Mouse (Mus musculus) E14TG2a.4 (cell line): ENCODE results near the gene Wdtc1.
A peak's percentile ranks its signal among the peaks of the same experiment; 100 is the strongest.

Experiments used
- H3K27me3 ChIP-seq: 2 replicates; pipeline ENCODE4 v1.6.1; 2014; ENCODE audit warnings: low read length, control low read depth; ENCODE audit not compliant: insufficient read depth
- H3K36me3 ChIP-seq: 2 replicates; pipeline ENCODE4 v1.6.1; 2014; ENCODE audit warnings: low read length, control low read depth; ENCODE audit not compliant: insufficient read depth
- H3K4me1 ChIP-seq: replicated peaks from 2 replicates; pipeline ENCODE4 v1.6.1; 2014; ENCODE audit warnings: low read depth, low read length, control low read depth
- H3K4me3 ChIP-seq: replicated peaks from 2 replicates; pipeline ENCODE4 v1.5.1; 2014; ENCODE audit warnings: mild to moderate bottlenecking, low read length
- H3K9me3 ChIP-seq: 2 replicates; pipeline ENCODE4 v1.6.1; 2014; ENCODE audit warnings: low read length, control low read depth
- CTCF ChIP-seq: conservative IDR thresholded peaks from 2 replicates; pipeline ENCODE4 v1.5.1; 2014; ENCODE audit warnings: low read length
- NANOG ChIP-seq: IDR thresholded peaks from 2 replicates; pipeline ENCODE4 v1.6.1; 2014; ENCODE audit warnings: borderline replicate concordance, low read length, mixed read lengths
- POU5F1 ChIP-seq: IDR thresholded peaks from 2 replicates; pipeline ENCODE4 v1.6.1; 2014; ENCODE audit warnings: low read length, borderline replicate concordance

The Wdtc1 gene

DNA sequence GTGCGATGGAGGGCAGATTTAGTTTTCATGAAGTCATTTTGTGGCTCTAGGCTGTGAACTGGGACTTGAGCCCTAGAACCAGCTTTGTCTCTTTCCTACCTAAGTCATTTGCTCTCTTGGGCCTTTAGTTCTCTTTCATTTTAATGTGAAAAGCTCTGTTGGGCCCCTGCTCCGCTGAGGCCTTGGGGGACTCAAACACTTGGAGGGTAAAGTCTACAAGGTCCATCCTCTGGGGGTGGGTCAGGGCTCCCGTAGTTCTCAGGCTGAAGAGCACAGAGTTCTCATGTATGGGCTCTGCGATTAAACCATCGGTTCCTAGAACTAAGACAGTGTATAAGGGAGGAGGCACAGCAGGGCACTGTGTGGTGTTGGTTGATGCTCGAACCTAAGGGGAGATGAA, 27.3 kb upstream of the Wdtc1 start:
- TF ChIP-seq CTCF: no peak
- TF ChIP-seq NANOG: no peak
- no peak for TF ChIP-seq POU5F1
- Histone ChIP-seq H3K27me3 (no peaks in the 10 kb centered on the region), H3K4me1 (peaks cover 81% of the 10 kb centered on the region), H3K4me3 (peak overlapping the region; percentile 30), H3K9me3 (no peaks in the 10 kb centered on the region), H3K36me3 (peaks cover 5% of the 10 kb centered on the region)

DNA sequence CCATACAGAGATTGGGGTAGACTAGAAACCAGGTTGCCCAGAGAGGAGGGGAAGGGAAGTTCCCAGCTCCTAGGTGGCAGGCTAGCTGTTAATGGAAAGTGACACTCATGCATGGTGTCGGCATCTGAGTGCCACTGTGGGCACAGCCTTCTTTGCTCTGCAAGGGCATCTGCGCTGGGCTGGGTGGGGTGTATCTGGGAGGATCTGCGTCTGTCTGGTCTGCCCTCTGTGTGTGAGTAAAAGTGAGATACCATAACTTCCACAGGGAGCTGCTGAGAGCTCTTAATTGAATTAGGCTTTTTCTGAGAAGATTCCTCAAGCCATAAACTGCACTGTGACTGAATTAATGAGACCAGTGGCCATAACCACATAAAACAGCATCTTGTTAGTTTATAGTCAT, 26.6 kb upstream of the Wdtc1 start:
- Histone ChIP-seq H3K4me1 (peaks cover 81% of the 10 kb centered on the region), H3K36me3 (peaks cover 6% of the 10 kb centered on the region), H3K4me3 (peak overlapping the region; percentile 30), H3K9me3 (no peaks in the 10 kb centered on the region), H3K27me3 (no peaks in the 10 kb centered on the region)
- TF ChIP-seq NANOG: no peak
- no peak for TF ChIP-seq POU5F1
- no peak for TF ChIP-seq CTCF

DNA sequence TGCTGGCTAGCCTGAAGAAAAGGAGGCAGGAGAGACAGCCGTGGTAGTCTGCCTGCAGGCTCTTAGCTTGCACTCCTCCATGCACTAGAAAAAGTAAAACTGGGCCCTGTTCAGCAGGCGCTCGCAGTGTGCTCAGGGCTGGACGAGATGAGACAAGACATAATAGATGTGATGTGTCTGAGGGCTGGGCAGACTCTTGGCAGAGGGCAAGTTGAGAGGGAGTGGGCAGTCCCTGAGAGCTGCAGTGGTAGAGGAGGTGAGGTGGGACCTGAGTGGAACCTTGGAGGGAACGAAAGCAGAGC, 25.7 kb upstream of the Wdtc1 start:
- TF ChIP-seq CTCF: no peak
- no peak for TF ChIP-seq NANOG
- TF ChIP-seq POU5F1: no peak
- Histone ChIP-seq H3K36me3 (peaks cover 12% of the 10 kb centered on the region), H3K4me1 (peaks cover 81% of the 10 kb centered on the region), H3K27me3 (no peaks in the 10 kb centered on the region), H3K4me3 (peak overlapping the region; percentile 37), H3K9me3 (no peaks in the 10 kb centered on the region)

DNA sequence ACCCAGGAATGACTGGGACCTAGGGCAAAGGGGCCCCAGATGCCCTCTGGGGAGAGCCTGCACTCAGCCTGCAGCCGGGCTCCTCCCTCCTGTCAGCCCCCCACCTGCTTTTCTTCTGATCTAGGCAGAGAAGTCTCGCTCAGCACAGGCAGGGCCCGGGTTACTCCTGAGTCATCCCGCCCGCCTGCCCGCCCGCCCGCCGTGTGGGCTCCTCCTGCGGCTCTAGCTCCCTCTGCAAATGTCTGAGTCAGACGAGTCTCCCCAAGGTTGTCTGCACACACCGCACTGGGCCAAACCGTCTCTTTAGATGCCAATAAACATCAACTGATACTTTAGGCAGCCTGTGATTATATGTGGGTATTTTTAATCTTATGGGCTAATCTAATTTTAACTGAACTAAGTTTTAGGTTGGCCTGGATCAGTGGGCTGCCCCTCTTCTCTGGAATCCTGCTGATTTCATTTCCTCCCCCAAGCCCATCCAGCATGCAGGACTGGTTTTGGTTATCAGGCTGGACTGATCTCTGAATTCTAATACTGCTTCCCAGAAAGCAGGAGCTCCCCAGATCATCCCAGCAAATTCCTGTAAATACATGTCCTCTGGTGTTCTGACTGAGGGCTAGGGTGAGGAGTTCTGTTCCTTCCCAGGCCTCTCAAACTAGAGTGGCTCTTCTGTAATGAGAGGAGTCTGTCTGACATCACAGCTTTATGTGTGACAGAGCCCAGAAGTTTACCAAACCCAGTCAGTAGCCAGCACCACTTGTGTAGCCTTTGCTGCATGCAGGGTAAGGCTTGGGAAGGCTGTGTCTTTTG, 25.2 kb upstream of the Wdtc1 start:
- peak overlapping the region; percentile 39 for H3K4me3 ChIP-seq
- no peak for TF ChIP-seq NANOG
- TF ChIP-seq POU5F1: no peak
- no peak for TF ChIP-seq CTCF
- no peaks in the 10 kb centered on the region for H3K9me3 ChIP-seq
- peaks cover 14% of the 10 kb centered on the region for H3K36me3 ChIP-seq
- H3K27me3 ChIP-seq: no peaks in the 10 kb centered on the region
- H3K4me1 ChIP-seq: peaks cover 84% of the 10 kb centered on the region

DNA sequence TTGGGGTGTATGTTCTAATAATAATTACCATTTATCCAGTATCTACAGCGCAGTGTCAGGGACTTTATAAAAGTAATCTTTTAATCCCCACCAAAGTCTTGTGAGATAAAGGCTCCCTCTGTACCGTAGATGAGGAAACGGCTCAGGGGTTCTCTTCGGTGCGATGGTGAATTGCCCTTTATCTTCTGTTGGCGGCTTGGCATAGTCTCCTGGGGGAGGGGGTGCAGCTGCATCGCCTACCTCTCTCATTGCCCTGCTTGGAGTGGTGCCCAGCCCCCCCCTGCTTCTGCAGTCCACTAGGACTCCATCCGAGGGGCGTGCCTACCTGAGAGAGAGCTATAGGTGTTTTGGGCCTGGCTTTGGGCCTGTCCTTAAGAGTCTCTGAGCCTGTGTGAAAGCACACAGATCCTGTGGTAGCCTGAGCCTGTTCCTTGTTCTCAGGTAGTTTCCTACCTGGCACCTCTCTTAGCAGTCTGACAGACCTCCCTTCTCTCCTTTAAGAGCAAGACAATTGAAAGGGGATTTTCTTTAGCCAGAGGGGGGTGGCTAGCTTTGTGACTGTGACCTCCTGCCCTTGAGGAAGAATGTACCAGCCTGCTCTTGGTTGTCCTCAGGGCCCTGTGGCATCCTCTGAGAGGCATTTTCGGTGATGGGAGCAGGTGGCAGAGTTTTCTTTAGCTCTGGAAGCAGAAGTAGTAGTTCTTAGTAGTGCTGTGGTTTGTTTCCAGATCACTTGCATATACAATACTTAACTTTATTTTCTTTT, 22.7 kb upstream of the Wdtc1 start:
- Histone ChIP-seq H3K27me3 (no peaks in the 10 kb centered on the region), H3K4me3 (peak overlapping the region; percentile 33; the same call in 1 of the 2 replicates), H3K9me3 (no peaks in the 10 kb centered on the region), H3K36me3 (peaks cover 28% of the 10 kb centered on the region), H3K4me1 (peaks cover 97% of the 10 kb centered on the region)
- TF ChIP-seq NANOG (no peak), CTCF (no peak), POU5F1 (no peak)

DNA sequence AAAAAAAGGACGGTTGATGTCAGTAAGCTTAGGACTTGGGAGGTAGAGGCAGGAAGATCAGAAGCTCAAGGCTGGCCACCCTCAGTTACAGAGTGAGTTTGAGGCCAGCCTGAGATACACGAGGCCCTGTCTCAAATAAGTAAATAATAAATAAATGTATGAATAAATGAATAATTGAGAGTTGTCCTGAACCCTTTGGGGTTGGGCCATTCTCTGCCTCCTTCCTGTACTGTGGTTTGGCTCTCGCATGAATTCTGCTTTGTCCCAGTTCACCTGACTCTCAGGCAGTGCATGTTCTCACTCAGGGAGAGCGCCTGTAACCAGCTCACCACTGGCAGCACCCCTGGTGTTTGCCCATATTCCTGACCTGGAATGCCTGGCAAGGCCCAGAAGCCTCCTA, 20.7 kb upstream of the Wdtc1 start:
- TF ChIP-seq NANOG (no peak), POU5F1 (no peak), CTCF (no peak)
- H3K9me3 ChIP-seq: no peaks in the 10 kb centered on the region
- H3K36me3 ChIP-seq: peaks cover 31% of the 10 kb centered on the region
- H3K27me3 ChIP-seq: no peaks in the 10 kb centered on the region
- H3K4me3 ChIP-seq: no peak overlapping the region
- H3K4me1 ChIP-seq: peaks cover 93% of the 10 kb centered on the region

DNA sequence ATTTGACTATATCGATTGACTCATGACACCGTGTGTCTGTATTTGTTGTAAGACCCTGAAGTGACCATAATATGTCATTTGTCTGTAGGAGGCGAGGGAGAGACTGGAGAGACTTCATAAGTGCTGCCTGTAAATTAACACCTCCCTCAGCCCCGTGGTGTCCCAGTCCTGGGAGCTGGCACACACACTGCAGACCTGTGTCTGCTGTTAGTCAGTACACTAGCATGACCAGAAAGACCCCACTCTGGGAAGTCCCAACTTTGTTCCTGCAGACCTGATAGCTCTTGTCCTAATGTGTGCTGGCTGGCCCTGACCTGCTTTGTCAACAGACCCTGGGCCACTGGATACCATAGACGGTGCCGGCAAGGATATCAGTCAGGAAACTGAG, 19.0 kb upstream of the Wdtc1 start:
- H3K27me3 ChIP-seq: no peaks in the 10 kb centered on the region
- peaks cover 31% of the 10 kb centered on the region for H3K36me3 ChIP-seq
- no peaks in the 10 kb centered on the region for H3K9me3 ChIP-seq
- H3K4me1 ChIP-seq: peaks cover 80% of the 10 kb centered on the region
- peak overlapping the region; percentile 45 for H3K4me3 ChIP-seq
- TF ChIP-seq POU5F1 (no peak), CTCF (no peak), NANOG (no peak)

DNA sequence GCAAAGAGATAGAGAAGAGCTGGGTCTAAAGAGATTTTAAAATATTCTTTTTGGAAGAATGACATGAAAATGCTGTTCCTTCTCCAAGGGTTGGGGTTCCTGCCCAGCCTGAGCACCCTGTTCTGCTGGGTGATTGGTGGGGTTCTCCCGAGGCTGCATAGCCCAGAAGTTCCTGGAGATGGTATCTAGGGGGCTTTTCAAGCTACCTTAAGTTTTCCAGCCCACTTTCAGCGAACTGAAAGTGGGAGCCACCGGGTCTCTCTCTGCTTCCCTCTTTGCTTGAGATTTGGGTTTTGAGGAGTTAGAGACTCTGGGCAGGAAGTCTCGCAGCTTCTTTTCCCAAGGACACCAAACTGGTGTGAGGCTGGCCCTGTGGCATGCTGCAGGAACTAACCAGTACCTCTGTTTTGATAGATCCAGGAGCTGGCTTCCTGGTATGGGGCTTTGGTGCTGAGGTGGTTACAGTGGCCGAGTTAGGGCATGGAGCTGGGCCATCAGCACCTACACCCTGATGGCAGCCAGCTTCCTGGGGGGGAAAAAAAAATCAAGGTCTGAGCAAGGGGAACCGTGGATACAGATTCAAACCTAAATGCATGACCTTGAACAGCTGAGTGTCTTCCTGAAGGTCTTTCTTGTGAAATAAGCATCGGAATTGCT, 18.5 kb upstream of the Wdtc1 start:
- Histone ChIP-seq H3K4me1 (peaks cover 75% of the 10 kb centered on the region), H3K9me3 (no peaks in the 10 kb centered on the region), H3K4me3 (peak overlapping the region; percentile 90), H3K36me3 (peaks cover 31% of the 10 kb centered on the region), H3K27me3 (no peaks in the 10 kb centered on the region)
- TF ChIP-seq POU5F1: no peak
- no peak for TF ChIP-seq NANOG
- no peak for TF ChIP-seq CTCF
